26 mouse cellular contexts compared by ENCODE assay signal in genomic region chr9:83100786-83101185, GRCm38 (mm10). TPM values are rescaled to one million over a fixed set of nuclear protein-coding genes. Genes with fewer than 3 reads are reported as not detected.
"Had no signal": no experiment of that assay in that cellular context is flagged by ENCODE, and none has a peak within 500 bp of the region (broad histone marks: within the 10 kb centered on the region; RNA-seq: fewer than 3 reads in every experiment).

No protein-coding gene starts in this region.

- H3K9me3 ChIP-seq: embryonic facial prominence, embryonic 10.5 days; embryonic facial prominence, embryonic 12.5 days; embryonic facial prominence, embryonic 13.5 days; embryonic facial prominence, embryonic 15.5 days; forebrain, embryonic 10.5 days; forebrain, embryonic 12.5 days; forebrain, embryonic 13.5 days; forebrain, embryonic 15.5 days had no signal

- H3K36me3 ChIP-seq: embryonic facial prominence, embryonic 10.5 days; embryonic facial prominence, embryonic 15.5 days; forebrain, embryonic 15.5 days had no signal

- H3K4me3 ChIP-seq: embryonic facial prominence, embryonic 10.5 days; embryonic facial prominence, embryonic 12.5 days; embryonic facial prominence, embryonic 13.5 days; embryonic facial prominence, embryonic 15.5 days; erythroblast, embryonic 14.5 days; forebrain, embryonic 10.5 days; forebrain, embryonic 12.5 days; forebrain, embryonic 13.5 days; forebrain, embryonic 15.5 days; gastrocnemius, adult 2 months; heart, adult 2 months had no signal

- H3K27me3 ChIP-seq: embryonic facial prominence, embryonic 12.5 days; embryonic facial prominence, embryonic 13.5 days; embryonic facial prominence, embryonic 15.5 days; forebrain, embryonic 12.5 days; forebrain, embryonic 13.5 days; forebrain, embryonic 15.5 days had no signal

- H3K27ac ChIP-seq: embryonic facial prominence, embryonic 10.5 days; embryonic facial prominence, embryonic 12.5 days; embryonic facial prominence, embryonic 13.5 days; embryonic facial prominence, embryonic 15.5 days; forebrain, embryonic 10.5 days; forebrain, embryonic 12.5 days; forebrain, embryonic 13.5 days; forebrain, embryonic 15.5 days; gastrocnemius, adult 2 months; heart, adult 2 months had no signal

- DNase-seq: cerebellum, adult 2 months; cerebellum, adult 8-10 months; cerebellum, adult 9-10 months; cerebellum, adult 9-11 months; cerebellum, postnatal 10 days; cerebellum, postnatal 14 days; cerebellum, postnatal 25 days; cerebellum, postnatal 36 days; embryo, embryonic 11 days; forebrain, postnatal 0 days; gastrocnemius, adult 2 months; gastrocnemius, postnatal 10 days; gastrocnemius, postnatal 14 days; gastrocnemius, postnatal 25 days; gastrocnemius, postnatal 36 days; heart, adult 18-20 months; heart, adult 2 months had no signal

RNA-seq across cellular contexts. Expression of gene Hmgn3, which starts 45.7 kb away (rescaled TPM):
- polyA plus RNA-seq: erythroblast, embryonic 14.5 days had no signal
